Mouse (Mus musculus): ENCODE measurements around the gene Nfe2l1. TPM values are rescaled to one million over a fixed set of nuclear protein-coding genes. Genes with fewer than 3 reads are reported as not detected.

The Nfe2l1 gene
- 90.9 and 94.9 TPM in 2 replicates for polyA plus RNA-seq (2012; rRNA removed; ENCODE audit: low replicate concordance)

GRCm38 (mm10) chr11:96829813-96830538, at the start of gene Nfe2l1:
TSS of gene Nfe2l1 (minus strand) at chr11:96829968.

GRCm38 (mm10) chr11:96849681-96850467, 20.1 kb upstream of the Nfe2l1 start, which contains the start of gene Copz2:
TSS of gene Copz2 (plus strand) at chr11:96849870.

GRCm38 (mm10) chr11:96788871-96789795, 40.6 kb downstream of the Nfe2l1 start, which contains the start of gene Cbx1:
TSS of gene Cbx1 (plus strand) at chr11:96789127.

GRCm38 (mm10) chr11:96776968-96777962, 52.5 kb downstream of the Nfe2l1 start, which contains the start of gene Snx11:
TSS of gene Snx11 (minus strand) at chr11:96777559.

Other genes starting within 250 kb of the Nfe2l1 start
- 11.2 and 12.9 TPM in 2 replicates for gene Snx11, start 52.4 kb downstream of the Nfe2l1 start, polyA plus RNA-seq (2012; rRNA removed; ENCODE audit: low replicate concordance)
- gene Cbx1, start 40.8 kb downstream of the Nfe2l1 start, polyA plus RNA-seq (2012; rRNA removed; ENCODE audit: low replicate concordance) = 13.6 and 30.0 TPM in 2 replicates
- 15.0 and 21.7 TPM in 2 replicates for gene Copz2, start 19.9 kb upstream of the Nfe2l1 start, polyA plus RNA-seq (2012; rRNA removed; ENCODE audit: low replicate concordance)
- gene Cdk5rap3, start 86.5 kb upstream of the Nfe2l1 start, polyA plus RNA-seq (2012; rRNA removed; ENCODE audit: low replicate concordance) = 26.8 and 31.3 TPM in 2 replicates
- gene Prr15l, start 98.1 kb upstream of the Nfe2l1 start, polyA plus RNA-seq (2012; rRNA removed; ENCODE audit: low replicate concordance) = 171 and 324 TPM in 2 replicates
- 58.4 and 64.1 TPM in 2 replicates for gene Pnpo, start 114.0 kb upstream of the Nfe2l1 start, polyA plus RNA-seq (2012; rRNA removed; ENCODE audit: low replicate concordance)
- gene Sp2, start 153.0 kb upstream of the Nfe2l1 start, polyA plus RNA-seq (2012; rRNA removed; ENCODE audit: low replicate concordance) = 12.0 and 15.1 TPM in 2 replicates
- 0.13 and 0.56 TPM in 2 replicates for gene Sp6, start 183.4 kb upstream of the Nfe2l1 start, polyA plus RNA-seq (2012; rRNA removed; ENCODE audit: low replicate concordance)
- 42.2 and 72.9 TPM in 2 replicates for gene Scrn2, start 200.0 kb upstream of the Nfe2l1 start, polyA plus RNA-seq (2012; rRNA removed; ENCODE audit: low replicate concordance)
- 0.20 TPM in 1 of 2 replicates, not detected in the other for gene Lrrc46, start 211.4 kb upstream of the Nfe2l1 start, polyA plus RNA-seq (2012; rRNA removed; ENCODE audit: low replicate concordance)
- gene Mrpl10, start 211.6 kb upstream of the Nfe2l1 start, polyA plus RNA-seq (2012; rRNA removed; ENCODE audit: low replicate concordance) = 68.7 and 98.1 TPM in 2 replicates
- 21.8 and 23.0 TPM in 2 replicates for gene Osbpl7, start 220.7 kb upstream of the Nfe2l1 start, polyA plus RNA-seq (2012; rRNA removed; ENCODE audit: low replicate concordance)

Measured in duodenum, adult 2 months (tissue).